Mouse (Mus musculus) kidney, adult 2 months (tissue): ENCODE measurements around the gene St3gal3.

ENCODE experiments used
- CTCF ChIP-seq: fragments of 200-500 bp; conservative IDR thresholded peaks from 2 replicates; pipeline ENCODE4 v1.5.1; 2011; ENCODE audit warnings: low read depth, mild to moderate bottlenecking, control low read depth, low read length, moderate library complexity, mixed read lengths; ENCODE audit not compliant: insufficient read depth, insufficient read length
- POLR2A ChIP-seq: fragments of 200-500 bp; IDR thresholded peaks from one replicate; pipeline ENCODE4 v1.6.1; 2011; ENCODE audit warnings: low read depth, low read length, control low read depth

DNA sequence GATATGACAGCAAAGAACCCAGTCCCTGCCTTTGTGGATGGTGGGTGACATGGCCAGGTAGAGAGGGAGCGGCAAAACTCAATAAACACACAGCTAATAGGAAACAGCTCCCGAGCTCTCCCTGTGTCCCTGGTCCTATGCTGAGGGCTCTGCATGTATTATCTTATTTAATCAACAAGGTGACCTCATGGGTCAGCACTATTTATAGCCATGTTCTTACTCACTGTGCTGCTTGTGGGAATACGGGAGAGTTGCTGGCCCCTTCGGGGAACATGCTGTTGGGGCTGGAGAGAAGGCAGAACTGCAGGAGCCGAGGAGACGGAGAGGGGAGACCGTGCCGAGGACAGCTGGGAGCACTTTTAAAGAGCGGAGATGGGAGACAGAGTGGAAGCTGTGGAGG lies 157.3 kb downstream of the St3gal3 start:
- TF ChIP-seq CTCF (no peak), POLR2A (no peak)
